Mouse (Mus musculus) cerebellum, postnatal 4 days (tissue): ENCODE data around the gene Flt1.
A peak's percentile ranks its signal among the peaks of the same experiment; 100 is the strongest.

Experiments
- DNase-seq, 2 experiments: peaks; one replicate each; pipeline ENCODE4 v3.0.0; 2022; ENCODE audit warnings: low spot score in 2 of 2, mixed read lengths in 1 of 2

Gene Flt1

GRCm38 (mm10) chr5:147668637-147669344 lies 57.0 kb downstream of the Flt1 start:
- DNase-seq: no peak

- no peak for DNase-seq
Measured at GRCm38 (mm10) chr5:147665946-147666345, 59.9 kb downstream of the Flt1 start.

- DNase-seq: no peak
Measured at GRCm38 (mm10) chr5:147665381-147665780, 60.4 kb downstream of the Flt1 start.

GRCm38 (mm10) chr5:147659909-147660308 lies 65.9 kb downstream of the Flt1 start:
- DNase-seq: no peak

- DNase-seq: no peak
Measured at GRCm38 (mm10) chr5:147657882-147658855, 67.6 kb downstream of the Flt1 start.

GRCm38 (mm10) chr5:147655761-147656160 lies 70.0 kb downstream of the Flt1 start:
- DNase-seq: no peak

- no peak for DNase-seq
Measured at GRCm38 (mm10) chr5:147651233-147651632, 74.6 kb downstream of the Flt1 start.

- no peak for DNase-seq
Measured at GRCm38 (mm10) chr5:147646351-147646929, 79.4 kb downstream of the Flt1 start.

GRCm38 (mm10) chr5:147645001-147645645 lies 80.7 kb downstream of the Flt1 start:
- peak; percentile 29 to 56 for DNase-seq

- DNase-seq: no peak
Measured at GRCm38 (mm10) chr5:147641452-147641851, 84.4 kb downstream of the Flt1 start.

GRCm38 (mm10) chr5:147639940-147640339 lies 85.9 kb downstream of the Flt1 start:
- DNase-seq: no peak

- DNase-seq: no peak
Measured at GRCm38 (mm10) chr5:147636676-147637075, 89.1 kb downstream of the Flt1 start.

- DNase-seq: no peak
Measured at GRCm38 (mm10) chr5:147635883-147636282, 89.9 kb downstream of the Flt1 start.

- no peak for DNase-seq
Measured at GRCm38 (mm10) chr5:147634016-147634415, 91.8 kb downstream of the Flt1 start.

GRCm38 (mm10) chr5:147632716-147633115 lies 93.1 kb downstream of the Flt1 start:
- no peak for DNase-seq

- no peak for DNase-seq
Measured at GRCm38 (mm10) chr5:147630426-147631290, 95.2 kb downstream of the Flt1 start.

GRCm38 (mm10) chr5:147626944-147627343 lies 98.9 kb downstream of the Flt1 start:
- DNase-seq: no peak

GRCm38 (mm10) chr5:147623747-147624146 lies 102.1 kb downstream of the Flt1 start:
- DNase-seq: no peak

GRCm38 (mm10) chr5:147620178-147620577 lies 105.6 kb downstream of the Flt1 start:
- no peak for DNase-seq

GRCm38 (mm10) chr5:147618243-147618642 lies 107.6 kb downstream of the Flt1 start:
- DNase-seq: no peak

- no peak for DNase-seq
Measured at GRCm38 (mm10) chr5:147616450-147616849, 109.4 kb downstream of the Flt1 start.
